Mouse (Mus musculus): Measurements from ENCODE around the gene Cmip.

Gene Cmip

GRCm38 (mm10) chr8:117500232-117500823 is 243.5 kb downstream of the Cmip start:
- no peak for DNase-seq (ENCODE audit: low read depth, low spot score)

GRCm38 (mm10) chr8:117501323-117501722 is 244.5 kb downstream of the Cmip start:
- DNase-seq (ENCODE audit: low read depth, low spot score): no peak

- no peak for DNase-seq (ENCODE audit: low read depth, low spot score)
Observed at GRCm38 (mm10) chr8:117503405-117504069, 246.7 kb downstream of the Cmip start.

GRCm38 (mm10) chr8:117507703-117508102 is 250.8 kb downstream of the Cmip start:
- no peak for DNase-seq (ENCODE audit: low read depth, low spot score)

All from mesoderm, embryonic 11.5 days (tissue).